Mouse (Mus musculus): Measurements from ENCODE around the gene Tmem102.

Gene Tmem102

GRCm38 (mm10) chr11:69804972-69805909 is at the start of gene Tmem102:
Tmem102 (minus strand) TSS chr11:69805624.
- DNase-seq (ENCODE audit: low spot score in 2 of 2), result peak; percentile 57 to 59

- DNase-seq (ENCODE audit: low spot score in 2 of 2), result no peak
Measured at GRCm38 (mm10) chr11:69854680-69855079, 49.3 kb upstream of the Tmem102 start.

DNA sequence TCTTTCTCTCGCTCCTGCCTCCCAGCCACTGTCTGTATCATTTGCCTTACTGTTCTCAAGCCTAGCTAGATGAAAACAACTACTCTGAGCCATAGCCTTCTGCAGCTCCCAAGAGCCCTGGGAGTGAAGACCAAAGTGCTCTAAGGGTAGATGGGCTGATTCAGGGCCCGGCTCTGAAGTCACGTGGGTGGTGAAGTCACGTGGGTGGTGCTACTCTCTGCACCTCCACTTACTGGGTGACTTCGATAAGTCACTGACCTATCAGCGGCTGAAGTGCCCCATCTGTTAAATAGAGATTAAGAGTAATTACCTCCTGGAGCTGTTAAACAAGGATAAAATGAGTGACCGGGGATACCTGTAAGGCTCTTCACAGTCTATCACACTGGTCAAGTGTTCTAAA is 48.6 kb upstream of the Tmem102 start:
- no peak for DNase-seq (ENCODE audit: low spot score in 2 of 2)

DNA sequence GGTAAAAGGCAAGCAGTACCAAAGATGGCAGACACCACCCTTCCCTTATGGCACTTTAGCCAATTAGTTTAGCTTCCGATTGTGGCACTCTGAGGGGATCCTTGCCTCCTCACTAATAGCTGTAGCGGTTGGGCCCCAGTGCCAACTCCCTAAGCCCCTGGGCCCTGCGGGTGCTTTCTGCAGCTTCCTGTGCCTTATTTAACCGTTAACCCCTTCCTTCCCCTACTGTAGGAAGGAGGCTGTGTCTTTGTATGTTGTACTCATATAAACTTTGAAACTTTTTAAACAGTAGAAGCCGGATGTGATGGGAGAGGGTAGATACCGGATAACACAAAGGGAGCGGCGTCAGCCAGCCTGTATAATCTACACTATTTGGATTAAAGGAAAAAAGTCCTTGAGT is 45.3 kb upstream of the Tmem102 start:
- no peak for DNase-seq (ENCODE audit: low spot score in 2 of 2)

- DNase-seq (ENCODE audit: low spot score in 2 of 2), result no peak
Measured at GRCm38 (mm10) chr11:69849884-69850283, 44.5 kb upstream of the Tmem102 start.

GRCm38 (mm10) chr11:69849128-69849527 is 43.7 kb upstream of the Tmem102 start:
- no peak for DNase-seq (ENCODE audit: low spot score in 2 of 2)

DNA sequence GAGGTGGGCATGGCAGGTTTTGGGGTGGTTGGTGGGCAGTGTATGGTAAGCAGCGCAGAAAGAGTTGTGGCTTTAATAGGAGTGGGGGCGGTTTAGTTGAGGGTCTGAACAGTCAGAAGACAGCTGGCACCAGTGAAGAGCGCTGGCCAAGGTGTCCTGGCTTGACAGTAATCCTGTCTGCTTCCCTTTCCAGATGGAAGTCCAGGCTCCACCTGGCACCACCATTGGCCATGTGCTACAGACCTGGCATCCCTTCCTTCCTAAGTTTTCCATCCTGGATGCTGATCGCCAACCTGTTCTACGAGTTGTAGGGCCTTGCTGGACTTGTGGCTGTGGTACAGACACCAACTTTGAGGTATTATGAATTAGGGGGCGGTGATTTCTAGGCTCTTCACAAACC is 42.6 kb upstream of the Tmem102 start:
- DNase-seq (ENCODE audit: low spot score in 2 of 2), result no peak

DNA sequence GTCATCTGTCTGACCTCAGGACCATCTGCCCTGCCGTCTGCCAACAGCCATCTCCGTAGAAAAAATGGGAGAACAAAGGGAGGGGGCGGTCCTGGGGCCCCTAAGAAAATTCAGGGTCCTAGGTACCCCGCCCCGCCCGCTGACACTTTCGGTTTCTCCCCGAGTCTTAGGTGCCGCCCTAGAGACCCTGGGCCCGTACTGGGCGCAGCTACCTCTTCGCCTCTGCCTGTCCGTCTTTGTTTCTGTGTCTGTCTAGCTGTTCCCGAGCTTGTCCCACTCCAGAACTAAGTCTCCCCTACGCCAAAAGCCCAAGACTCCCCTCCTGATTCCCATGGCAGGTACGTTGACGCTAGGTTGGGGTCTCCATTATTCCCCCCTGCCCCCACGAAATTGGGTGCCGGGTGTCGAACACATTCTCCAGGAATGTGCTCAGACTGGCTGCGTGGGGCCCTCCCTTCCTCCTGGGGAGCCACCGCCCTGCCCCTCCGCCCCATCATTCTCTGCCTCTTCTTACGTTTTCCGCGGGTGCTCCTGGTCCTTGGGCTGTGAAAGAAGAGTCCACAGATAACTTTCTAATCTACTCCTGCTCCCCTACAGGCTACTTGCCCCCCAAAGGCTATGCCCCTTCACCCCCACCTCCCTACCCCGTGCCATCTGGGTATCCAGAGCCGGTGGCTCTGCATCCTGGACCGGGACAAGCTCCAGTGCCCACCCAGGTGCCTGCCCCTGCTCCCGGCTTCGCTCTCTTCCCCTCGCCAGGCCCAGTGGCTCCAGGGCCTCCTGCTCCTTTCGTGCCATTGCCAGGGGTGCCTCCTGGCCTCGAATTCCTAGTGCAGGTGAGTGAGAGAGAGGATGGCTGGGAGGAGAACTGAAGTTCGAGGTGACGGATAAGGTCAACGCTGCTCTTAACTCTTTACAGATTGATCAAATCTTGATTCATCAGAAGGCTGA is 41.6 kb upstream of the Tmem102 start:
- DNase-seq (ENCODE audit: low spot score in 2 of 2), result peak; percentile 43 to 50

GRCm38 (mm10) chr11:69846198-69846680 is 40.8 kb upstream of the Tmem102 start, which contains the start of gene Plscr3:
Plscr3 (plus strand) TSS chr11:69846376.
- peak; percentile 90 to 91 for DNase-seq (ENCODE audit: low spot score in 2 of 2)

DNA sequence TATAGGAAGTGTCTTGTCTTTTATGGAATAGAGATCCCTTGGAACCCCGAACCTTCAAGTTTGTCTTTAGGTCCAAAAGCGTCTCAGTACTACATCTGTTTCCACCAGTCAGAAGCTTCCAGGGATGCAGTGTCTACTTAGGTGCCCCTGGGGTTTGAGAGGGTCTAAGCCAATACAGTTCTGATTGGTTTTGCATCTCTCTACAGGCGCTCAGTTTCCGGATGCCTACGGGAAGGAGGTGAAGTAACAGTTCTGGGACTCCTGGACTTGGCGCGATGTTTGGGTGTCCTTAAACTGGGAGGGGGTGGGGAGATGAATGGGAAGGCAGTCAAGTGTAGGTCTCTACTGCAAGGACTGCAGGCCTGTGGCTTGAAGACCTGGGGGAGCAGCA is 33.3 kb upstream of the Tmem102 start:
- DNase-seq (ENCODE audit: low spot score in 2 of 2), result no peak

GRCm38 (mm10) chr11:69837952-69838713 is 32.7 kb upstream of the Tmem102 start, which contains the start of gene Tmem256:
Tmem256 (plus strand) TSS chr11:69838514.
- DNase-seq (ENCODE audit: low spot score in 2 of 2), result peak; percentile 91 to 96

- no peak for DNase-seq (ENCODE audit: low spot score in 2 of 2)
Measured at GRCm38 (mm10) chr11:69837604-69837951, 32.2 kb upstream of the Tmem102 start, which contains the start of gene Nlgn2. Nlgn2 (minus strand) TSS chr11:69837784.

DNA sequence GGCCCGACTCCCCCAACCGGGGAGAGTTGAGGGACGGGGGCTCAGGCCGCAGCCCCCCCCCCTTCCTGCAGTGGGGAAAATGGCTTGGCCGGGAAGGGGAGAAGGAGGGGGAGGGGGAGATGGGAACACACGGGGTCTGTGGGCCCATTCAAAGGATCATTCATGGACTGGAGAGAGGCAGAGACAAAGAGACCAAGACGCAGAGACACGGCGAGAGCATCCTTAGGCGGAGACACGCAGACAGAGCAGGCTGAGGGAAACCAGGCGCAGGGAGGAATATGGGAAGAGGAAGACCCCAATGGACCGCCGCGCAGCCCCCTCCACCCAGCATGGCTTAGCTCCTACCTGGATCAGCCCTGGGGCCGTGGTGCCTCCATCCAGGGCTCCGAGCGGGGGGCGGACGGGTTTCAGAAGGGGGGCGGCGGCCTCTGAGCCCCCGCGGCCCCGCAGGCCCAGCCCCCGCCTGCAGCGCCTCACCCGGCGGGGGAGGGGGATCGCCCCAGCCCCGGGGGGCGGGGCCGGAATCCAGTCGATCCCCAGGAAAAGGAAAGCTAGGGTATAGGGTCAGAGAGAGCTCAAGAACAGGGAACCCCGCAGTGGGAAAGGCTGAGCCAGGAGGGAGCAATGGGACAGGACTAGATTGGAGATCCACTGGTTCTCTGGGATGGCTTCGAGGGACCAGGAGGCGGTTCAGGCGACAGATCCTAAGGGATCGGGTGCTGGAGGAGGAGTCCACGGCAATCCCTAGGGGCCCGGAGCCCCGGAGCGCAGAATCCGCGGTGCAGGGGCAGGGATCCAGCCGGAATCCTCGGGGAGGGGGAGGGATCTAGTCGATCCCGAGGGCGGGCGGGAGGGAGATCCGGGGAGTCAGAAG is 31.5 kb upstream of the Tmem102 start:
- peak in 1 of 2 experiments; percentile 32 for DNase-seq (ENCODE audit: low spot score in 2 of 2)

DNA sequence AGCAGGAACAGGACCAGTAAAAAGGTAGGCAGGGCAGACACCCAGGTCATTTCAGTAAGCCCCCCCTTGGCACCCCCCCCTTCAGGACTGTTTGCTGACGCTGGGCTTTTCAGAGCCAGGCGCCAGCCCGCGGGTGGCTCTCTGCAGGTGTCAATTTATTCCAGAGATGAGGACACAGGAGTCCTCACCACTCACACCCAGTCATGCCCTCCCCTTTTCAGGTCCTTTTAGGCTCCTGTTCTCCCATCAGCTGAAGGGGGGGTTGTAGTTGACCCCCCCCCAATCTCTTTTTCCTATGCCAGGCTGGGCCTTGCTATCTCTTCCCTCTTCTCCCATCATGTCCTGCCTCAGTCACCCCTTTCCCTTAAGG is 30.5 kb upstream of the Tmem102 start:
- DNase-seq (ENCODE audit: low spot score in 2 of 2), result no peak

GRCm38 (mm10) chr11:69835326-69835965 is 30.0 kb upstream of the Tmem102 start:
- no peak for DNase-seq (ENCODE audit: low spot score in 2 of 2)

DNA sequence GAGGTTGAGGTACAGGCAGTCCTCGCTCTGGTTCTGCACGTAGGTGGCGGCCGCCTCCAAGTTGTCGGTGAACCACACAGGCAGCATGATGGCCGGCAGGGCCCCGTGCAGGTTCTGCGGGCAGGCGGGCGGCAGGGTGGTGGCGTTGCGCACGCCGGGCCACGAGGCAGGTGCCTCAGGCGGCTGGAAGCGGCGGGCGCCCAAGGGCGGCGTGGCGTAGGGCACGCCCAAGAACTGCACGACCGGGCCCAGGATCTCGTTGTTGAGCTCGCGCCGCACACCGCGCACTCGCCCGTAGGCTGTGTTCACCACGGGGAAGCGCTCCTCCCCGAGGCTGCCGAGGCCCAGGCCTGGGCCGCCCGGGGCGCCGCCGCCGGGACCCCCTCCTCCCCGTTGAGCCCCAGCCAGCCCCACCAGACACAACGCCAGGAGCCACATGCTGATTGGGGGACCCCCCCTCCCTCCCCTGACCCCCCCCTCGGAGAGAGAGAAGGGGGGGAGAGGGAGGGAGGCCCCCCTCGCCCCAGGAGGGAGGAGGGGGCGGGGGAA is 28.7 kb upstream of the Tmem102 start:
- peak in 1 of 2 experiments; percentile 31 for DNase-seq (ENCODE audit: low spot score in 2 of 2)

- no peak for DNase-seq (ENCODE audit: low spot score in 2 of 2)
Measured at GRCm38 (mm10) chr11:69833554-69833953, 28.1 kb upstream of the Tmem102 start.

DNA sequence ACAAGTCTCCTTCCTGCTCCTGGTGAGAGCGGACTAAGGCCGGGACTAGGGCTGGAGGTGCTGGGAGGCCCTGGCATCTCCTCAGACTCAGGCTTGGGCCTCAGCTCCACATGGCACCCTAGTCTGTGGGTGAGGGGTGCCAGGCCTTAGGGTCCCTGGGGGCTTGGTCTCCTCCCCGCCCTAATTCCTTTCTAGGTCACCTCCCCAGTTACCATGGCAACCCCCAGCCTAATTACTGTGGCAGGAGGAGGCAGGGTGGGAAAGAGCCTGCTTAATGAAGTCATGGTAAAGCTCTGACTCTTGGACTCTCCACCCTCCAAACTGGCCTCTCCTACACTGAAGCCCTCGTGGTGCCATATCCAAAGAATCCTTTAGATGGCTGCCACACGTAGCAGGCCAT is 23.4 kb upstream of the Tmem102 start:
- no peak for DNase-seq (ENCODE audit: low spot score in 2 of 2)

DNA sequence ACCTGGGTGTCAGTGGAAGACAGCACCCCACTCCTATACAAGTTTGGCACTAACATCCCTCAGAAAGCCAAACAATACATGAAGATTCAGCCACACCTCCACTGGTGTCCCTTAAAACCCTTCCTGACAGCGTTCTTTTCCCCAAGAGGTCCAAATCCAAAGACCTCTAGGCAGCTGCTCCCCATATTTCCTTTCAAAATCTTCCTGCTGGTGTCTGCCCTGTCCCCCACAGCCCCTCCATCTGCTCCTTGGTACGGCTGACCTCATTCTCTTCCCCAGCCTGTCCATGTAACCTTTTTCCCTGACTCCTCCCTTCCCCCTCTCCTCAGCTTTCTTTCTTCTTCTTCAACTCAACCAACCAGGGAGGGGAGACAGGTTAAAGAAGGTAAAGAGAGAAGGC is 18.0 kb upstream of the Tmem102 start:
- no peak for DNase-seq (ENCODE audit: low spot score in 2 of 2)

DNA sequence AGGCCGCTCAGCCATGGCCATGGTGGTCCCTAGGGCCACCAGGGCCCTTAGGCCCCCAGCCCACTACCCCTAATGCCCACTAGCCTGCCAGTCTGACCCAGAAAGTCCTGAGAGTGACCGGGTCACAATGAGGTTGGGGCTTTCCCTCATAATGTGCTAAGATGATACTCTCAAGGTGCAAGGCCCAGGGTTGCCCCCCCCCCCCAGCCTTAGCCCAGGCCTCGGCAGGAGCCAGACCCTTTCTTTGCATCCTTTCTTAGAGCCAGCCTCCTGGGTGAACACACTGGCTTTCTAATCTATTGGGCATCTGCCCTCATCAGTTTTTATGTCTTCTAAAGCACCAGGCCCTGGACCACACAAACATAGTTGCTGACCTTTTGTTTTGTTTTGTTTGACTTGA is 16.7 kb upstream of the Tmem102 start, which contains the start of gene Spem1:
TSS of gene Spem1 (minus strand) at position 101 of the 400 bp plus-strand sequence.
- DNase-seq (ENCODE audit: low spot score in 2 of 2), result no peak

Data from urinary bladder, postnatal 36 days (tissue).